Mouse (Mus musculus): ENCODE measurements around the gene Wwox.

DNA sequence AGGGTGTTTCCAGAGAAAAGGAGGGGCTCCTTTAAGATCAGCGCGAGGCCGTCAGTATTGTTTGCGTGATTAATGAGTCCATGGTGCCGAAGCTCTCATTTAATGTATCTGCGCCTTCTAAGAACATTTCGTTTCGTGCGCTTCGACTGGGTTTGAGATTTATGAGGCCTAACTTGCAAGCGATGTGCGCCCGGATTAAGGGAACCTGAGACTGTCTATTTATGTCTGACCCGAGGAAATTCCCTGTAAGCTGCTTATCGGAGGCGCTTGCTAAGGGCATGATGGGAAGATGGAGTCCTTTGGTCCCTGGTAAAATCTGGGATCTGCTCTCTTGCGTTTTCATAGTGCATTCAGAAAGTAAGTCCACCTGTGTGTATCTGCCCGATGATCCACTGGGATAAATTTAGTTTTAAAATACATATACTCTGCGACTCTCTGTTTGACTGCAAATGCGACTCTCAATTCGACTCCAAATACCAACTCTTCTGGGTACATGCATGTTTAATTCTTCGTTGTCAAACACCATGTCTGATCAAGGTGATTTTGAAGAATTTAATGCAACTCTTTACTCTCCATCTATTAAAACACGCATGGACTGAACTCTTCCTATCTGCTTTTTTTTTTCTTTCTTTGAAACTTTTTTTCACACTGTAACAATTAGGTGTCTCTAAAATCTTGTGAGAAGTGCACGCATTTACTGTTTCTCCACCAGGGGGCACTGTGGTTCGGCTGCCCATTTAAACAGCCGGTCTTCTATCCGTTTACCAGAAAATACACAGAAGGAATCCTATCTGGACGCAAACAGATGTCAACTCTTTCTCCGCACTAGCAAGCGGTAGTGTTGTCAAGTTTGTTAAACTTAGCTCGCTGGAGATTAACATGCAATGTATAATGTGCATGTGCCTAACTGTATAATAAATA lies 331.7 kb downstream of the Wwox start:
- TF ChIP-seq POLR2A (IDR thresholded peaks at IDR 0.05; ENCODE audit: borderline replicate concordance, control insufficient read depth, low read depth, low read length) (no peak), CTCF (IDR thresholded peaks at IDR 0.05; ENCODE audit: control insufficient read depth, insufficient read depth, low read length) (peak; percentile 58)
